Mouse (Mus musculus) liver, postnatal 0 days (tissue): Measurements from ENCODE around the gene Cnnm1.

Experiments
- CTCF ChIP-seq: sonication (generic); IDR thresholded peaks from 2 replicates; pipeline ENCODE4 v1.5.1; 2016; ENCODE audit warnings: antibody characterized with exemption, low read depth
- EP300 ChIP-seq: IDR thresholded peaks from 2 replicates; pipeline ENCODE4 v1.6.1; 2016; ENCODE audit warnings: antibody characterized with exemption, low read depth, mild to moderate bottlenecking

- TF ChIP-seq CTCF (no peak), EP300 (no peak)
Observed at GRCm38 (mm10) chr19:43420506-43420905, 19.7 kb upstream of the Cnnm1 start.
